Comparison of ENCODE assay signal across 8 mouse cellular contexts in genomic region chr7:49456148-49456547, GRCm38 (mm10).
DNase-seq lines count a peak whose midpoint lies in the region; ATAC-seq lines count a peak whose summit lies in the region.

No protein-coding gene starts in this region.

- H3K4me1 ChIP-seq in neural tube, embryonic 11.5 days (ENCODE audit: control insufficient read depth, insufficient read depth, low read length): no peaks in the 10 kb centered on the region

- H3K27ac ChIP-seq in neural tube, embryonic 11.5 days (ENCODE audit: low read depth, low read length): no peak overlapping the region

- no peak overlapping the region for H3K4me2 ChIP-seq in neural tube, embryonic 11.5 days (ENCODE audit: low read depth)

- no peak overlapping the region for H3K9ac ChIP-seq in neural tube, embryonic 11.5 days (ENCODE audit: low read length)

- intact Hi-C loops in heart, postnatal 10 days (cut with DNase I): no loop called here

- no peaks in the 10 kb centered on the region for H3K9me3 ChIP-seq in neural tube, embryonic 11.5 days (ENCODE audit: control insufficient read depth, low read length)

- H3K27me3 ChIP-seq in neural tube, embryonic 11.5 days (ENCODE audit: control insufficient read depth, insufficient read depth, low read length): no peaks in the 10 kb centered on the region

- no peaks in the 10 kb centered on the region for H3K36me3 ChIP-seq in neural tube, embryonic 11.5 days (ENCODE audit: control insufficient read depth, insufficient read depth, low read length)

- peak; percentile 37 to 64 for DNase-seq in heart, postnatal 10 days
- no peak for DNase-seq in heart, adult 9 months (ENCODE audit: low spot score in 2 of 2)
- peak; percentile 33 for DNase-seq in 416B (ENCODE audit: low read depth)
- DNase-seq in R1 (ENCODE audit: low read depth, low spot score): peak; percentile 70
- peak; percentile 43 to 65 for DNase-seq in cerebellum, postnatal 4 days (ENCODE audit: low spot score in 2 of 2)
- peak; percentile 60 for DNase-seq in kidney, postnatal 14 days
- DNase-seq in neural tube, embryonic 11.5 days (ENCODE audit: low spot score): peak; percentile 59
- DNase-seq in Muller cell, postnatal 12 days (ENCODE audit: inconsistent ontology term): no peak

- WGBS in neural tube, embryonic 11.5 days: 58% methylated on average over 2 of the region's 2 CpGs

- no peak overlapping the region for H3K4me3 ChIP-seq in neural tube, embryonic 11.5 days (ENCODE audit: low read depth, low read length)

- no peak for ATAC-seq in neural tube, embryonic 11.5 days (ENCODE audit: insufficient read depth, low FRiP score, low TSS enrichment)

Comparison
In these comparisons a context has a peak if more than half of its experiments do, and no peak if none do; other contexts are left out.
1. DNase-seq: peak in heart, postnatal 10 days (2 of 2), 416B (single experiment), R1 (single experiment), cerebellum, postnatal 4 days (2 of 2), kidney, postnatal 14 days (single experiment) and neural tube, embryonic 11.5 days (single experiment); none in heart, adult 9 months (0 of 2) and Muller cell, postnatal 12 days (single experiment).